Mouse (Mus musculus) G1E (cell line): ENCODE data around the gene Nphs1.

ENCODE experiments used
- CTCF ChIP-seq: IDR thresholded peaks from 2 replicates; pipeline ENCODE4 v1.5.1; 2012; ENCODE audit warnings: low read depth, low read length, inconsistent platforms, mixed read lengths
- GATA1 ChIP-seq: IDR thresholded peaks from 2 replicates; pipeline ENCODE4 v1.6.1; 2012; ENCODE audit warnings: borderline replicate concordance, low read length, inconsistent platforms, mixed read lengths
- POLR2AphosphoS5 ChIP-seq: IDR thresholded peaks from 2 replicates; pipeline ENCODE4 v1.6.1; 2012; ENCODE audit warnings: low read depth, low read length, inconsistent platforms; ENCODE audit not compliant: insufficient replicate concordance

DNA sequence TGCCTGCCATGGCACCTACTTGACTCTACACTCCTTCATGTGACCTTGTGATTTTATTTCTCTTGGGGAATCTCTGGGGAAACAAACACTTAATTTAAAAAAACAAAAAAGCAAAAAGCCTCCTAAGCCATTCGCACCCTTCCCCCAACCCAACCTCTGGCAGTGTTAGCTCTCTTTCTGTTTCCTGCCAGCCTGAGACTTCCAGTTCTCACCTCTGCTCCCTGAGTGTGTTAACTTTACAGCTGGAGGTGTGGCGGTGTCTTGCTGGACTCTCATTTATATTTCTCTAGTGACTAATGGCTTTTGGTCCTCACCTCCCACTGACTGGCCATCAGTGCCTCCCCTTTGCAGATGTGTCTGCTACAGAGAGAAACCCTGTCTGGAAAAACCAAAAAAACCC lies 48.3 kb upstream of the Nphs1 start:
- TF ChIP-seq CTCF (no peak), GATA1 (no peak), POLR2AphosphoS5 (no peak)
